Mouse (Mus musculus): Measurements from ENCODE around the gene Dnmt3b. TPM values are rescaled to one million over a fixed set of nuclear protein-coding genes. Genes with fewer than 3 reads are reported as not detected.

The Dnmt3b gene
- 15.7 and 16.5 TPM in 2 replicates for polyA plus RNA-seq (2015; fragmentation: Nextera tagmentation; extraction: Ambion mirVana)

DNA sequence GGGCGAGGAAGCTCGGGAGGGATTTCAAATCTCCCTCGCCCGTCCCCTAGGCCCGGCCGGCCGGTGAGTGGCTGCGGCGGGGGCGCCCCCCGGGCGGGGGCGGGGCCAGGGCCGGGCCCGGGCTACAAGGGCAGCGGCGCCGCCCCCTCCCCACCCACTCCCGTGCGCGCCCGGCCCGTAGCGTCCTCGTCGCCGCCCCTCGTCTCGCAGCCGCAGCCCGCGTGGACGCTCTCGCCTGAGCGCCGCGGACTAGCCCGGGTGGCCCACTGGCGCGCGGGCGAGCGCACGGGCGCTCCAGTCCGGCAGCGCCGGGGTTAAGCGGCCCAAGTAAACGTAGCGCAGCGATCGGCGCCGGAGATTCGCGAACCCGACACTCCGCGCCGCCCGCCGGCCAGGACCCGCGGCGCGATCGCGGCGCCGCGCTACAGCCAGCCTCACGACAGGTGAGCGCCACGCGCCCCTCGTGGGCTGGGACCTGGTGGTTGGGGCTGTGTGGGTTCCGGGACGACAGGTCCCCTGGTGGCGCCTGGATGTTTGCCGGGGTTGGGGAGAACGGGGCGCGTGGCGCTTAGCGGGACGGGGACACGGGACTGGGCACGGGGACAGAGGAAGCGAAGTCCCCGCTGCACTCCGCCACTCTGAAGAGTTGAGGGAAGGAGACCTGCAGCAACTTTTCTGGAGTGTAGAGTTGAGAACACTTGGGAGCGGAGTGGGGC is at the start of gene Dnmt3b:
Gene Dnmt3b (plus strand): TSS at position 153 of the 716 bp plus-strand sequence.
- Histone ChIP-seq H3K9ac (peak within 1 kb of the TSS; percentile 74), H3K27me3 (no peaks in the 10 kb centered on the region), H3K36me3 (no peaks in the 10 kb centered on the region), H3K9me3 (replicated peaks) (no peaks in the 10 kb centered on the region), H3K4me1 (peaks cover 22% of the 10 kb centered on the region), H3K4me2 (peak within 1 kb of the TSS; percentile 96), H3K27ac (0 out of 2 replicates have a peak within 1 kb of the TSS, but pooled peaks have one; percentile 51), H3K4me3 (replicated peaks) (peak within 1 kb of the TSS; percentile 84)
- under 1% methylated on average over 87 of the region's 93 CpGs for WGBS
- peak; percentile 88 for ATAC-seq (replicated peaks; ENCODE audit: low FRiP score)

DNA sequence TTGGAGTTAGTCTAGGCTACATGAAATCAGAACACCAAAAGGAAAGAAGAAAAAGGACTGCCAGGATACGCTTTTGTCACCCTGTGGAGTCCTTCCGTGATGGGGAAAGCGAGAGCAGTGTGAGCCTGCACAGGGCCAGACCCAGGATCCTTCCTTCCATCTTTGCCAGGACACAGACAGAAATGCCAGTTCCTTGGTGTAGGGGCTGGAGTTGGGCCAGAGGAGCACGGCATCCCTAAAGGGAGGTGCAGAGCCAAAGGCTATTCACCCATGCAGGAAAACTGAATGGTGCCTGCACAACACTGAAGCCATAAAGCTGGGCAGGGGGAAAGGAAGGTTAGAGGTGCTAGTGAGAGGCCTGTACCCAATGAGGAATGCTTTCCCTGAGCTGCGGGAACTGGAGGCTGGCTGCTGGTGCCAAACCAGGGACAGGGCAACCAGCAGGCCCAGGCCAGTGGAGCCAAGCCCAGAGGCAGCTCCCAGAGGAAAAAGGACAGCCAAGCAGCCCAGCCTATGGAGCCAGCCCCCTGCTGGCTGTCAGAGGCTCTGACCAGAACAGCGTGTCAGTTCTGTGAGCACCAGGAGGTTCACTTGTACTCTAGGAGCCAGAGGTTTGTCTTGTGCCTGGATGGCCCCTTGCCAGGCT is 49.1 kb upstream of the Dnmt3b start:
- Histone ChIP-seq H3K27ac (peak overlapping the region; percentile 67), H3K4me3 (replicated peaks) (no peak overlapping the region), H3K27me3 (no peaks in the 10 kb centered on the region), H3K36me3 (no peaks in the 10 kb centered on the region), H3K4me1 (peaks cover 24% of the 10 kb centered on the region), H3K9ac (no peak overlapping the region), H3K9me3 (replicated peaks) (no peaks in the 10 kb centered on the region), H3K4me2 (no peak overlapping the region)
- WGBS: 54% methylated on average over 6 of the region's 6 CpGs
- ATAC-seq (replicated peaks; ENCODE audit: low FRiP score): peak; percentile 83

DNA sequence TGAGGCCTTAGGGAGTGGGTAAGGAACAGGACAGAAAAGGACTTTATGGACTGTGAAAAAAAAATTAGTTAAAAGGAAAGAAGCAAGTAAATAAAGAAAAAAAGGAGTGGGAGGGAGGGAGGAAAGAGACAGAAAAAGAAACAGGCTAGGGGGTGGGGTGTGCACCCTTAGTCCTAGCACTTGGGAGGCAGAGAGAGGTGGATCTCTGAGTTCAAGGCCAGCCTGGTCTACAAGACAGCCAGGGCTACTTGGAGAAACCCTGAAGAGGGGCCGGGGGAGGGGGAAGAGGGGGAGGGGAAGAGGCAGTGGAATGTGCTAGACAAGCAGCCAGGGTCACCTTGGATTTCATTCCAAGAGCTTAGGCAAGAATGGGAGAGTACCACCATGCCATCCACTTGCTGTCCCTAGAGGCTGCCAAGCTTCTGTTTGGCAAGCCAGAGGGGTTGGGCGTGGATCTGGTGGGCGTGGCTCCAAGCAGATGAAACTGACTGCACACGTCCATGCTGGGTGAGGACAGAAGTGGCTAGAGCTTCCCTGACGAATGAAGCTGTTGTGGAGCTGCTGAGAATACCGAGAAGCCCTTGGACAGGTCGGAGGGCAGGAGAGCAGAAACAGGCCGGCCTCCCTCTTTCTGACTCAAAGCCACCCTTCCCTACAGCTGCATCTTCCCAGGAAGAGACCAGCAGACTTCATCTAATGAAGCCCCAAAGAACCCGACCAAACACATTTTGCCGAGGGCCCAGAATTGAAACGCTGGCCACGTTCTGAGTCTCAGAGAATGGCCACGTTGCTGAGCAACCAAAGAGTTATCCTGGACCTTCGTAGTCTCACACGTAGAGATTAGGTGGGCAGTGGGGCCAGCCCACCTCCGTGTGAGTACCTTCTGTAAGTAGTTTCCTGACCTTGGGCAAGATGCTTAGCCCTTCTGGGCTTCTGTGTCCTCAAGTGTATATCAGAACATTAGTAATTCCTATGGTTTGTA is 48.3 kb upstream of the Dnmt3b start:
- peak; percentile 50; the same call in 1 of the 2 replicates for ATAC-seq (replicated peaks; ENCODE audit: low FRiP score)
- Histone ChIP-seq H3K27ac (peak overlapping the region; percentile 67), H3K4me2 (no peak overlapping the region)

DNA sequence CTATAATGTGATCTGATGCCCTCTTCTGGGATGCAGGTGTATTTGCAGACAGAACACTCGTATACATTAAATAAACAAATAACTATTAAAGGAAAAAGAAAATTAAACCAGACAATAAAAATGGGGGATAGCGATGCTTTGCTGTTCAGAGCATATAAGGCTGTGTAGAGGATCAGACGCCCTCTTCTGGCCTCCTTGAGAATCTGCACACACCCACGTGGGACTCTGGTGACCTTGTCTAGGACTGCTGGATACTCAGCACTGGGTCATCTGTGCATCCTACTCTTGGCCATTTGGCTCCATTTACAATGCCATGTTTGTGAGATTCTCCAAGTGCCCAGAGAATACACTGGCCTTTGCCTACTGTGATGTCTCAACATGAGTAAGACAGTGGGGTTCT is 45.5 kb upstream of the Dnmt3b start:
- Histone ChIP-seq H3K4me1 (peaks cover 18% of the 10 kb centered on the region), H3K27me3 (no peaks in the 10 kb centered on the region), H3K9me3 (replicated peaks) (no peaks in the 10 kb centered on the region), H3K4me3 (replicated peaks) (no peak overlapping the region), H3K36me3 (no peaks in the 10 kb centered on the region), H3K9ac (no peak overlapping the region), H3K27ac (no peak overlapping the region), H3K4me2 (no peak overlapping the region)
- ATAC-seq (replicated peaks; ENCODE audit: low FRiP score): no peak
- 29% methylated on average over 4 of the region's 4 CpGs for WGBS

More for the DNA sequence above, 48.3 kb upstream of the Dnmt3b start:
- H3K36me3 ChIP-seq: no peaks in the 10 kb centered on the region
- no peak overlapping the region for H3K9ac ChIP-seq
- 70% methylated on average over 16 of the region's 16 CpGs for WGBS
- H3K9me3 ChIP-seq (replicated peaks): no peaks in the 10 kb centered on the region
- no peaks in the 10 kb centered on the region for H3K27me3 ChIP-seq
- H3K4me1 ChIP-seq: peaks cover 24% of the 10 kb centered on the region
- H3K4me3 ChIP-seq (replicated peaks): no peak overlapping the region

DNA sequence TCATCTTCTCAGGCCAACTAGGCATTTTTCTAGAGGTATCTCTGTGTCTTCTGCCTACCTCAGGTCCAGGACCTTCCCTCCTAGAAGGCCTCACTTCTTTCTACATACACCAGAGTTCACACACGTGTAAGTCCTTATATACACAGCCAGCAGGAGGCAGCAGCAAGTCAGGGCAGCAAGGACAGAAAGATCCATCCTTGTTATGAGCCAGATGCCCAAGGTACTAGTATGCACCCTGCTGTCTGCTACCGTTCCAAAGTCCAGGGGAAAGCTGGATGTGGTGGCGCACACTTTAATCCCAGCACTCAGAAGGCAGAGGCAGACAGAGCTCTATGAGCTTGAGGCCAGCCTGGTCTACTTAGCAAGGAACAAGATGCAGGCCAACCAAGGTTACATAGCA is 42.8 kb upstream of the Dnmt3b start:
- no peaks in the 10 kb centered on the region for H3K36me3 ChIP-seq
- no peaks in the 10 kb centered on the region for H3K27me3 ChIP-seq
- no peak overlapping the region for H3K27ac ChIP-seq
- WGBS: 88% methylated on average over 3 of the region's 3 CpGs
- ATAC-seq (replicated peaks; ENCODE audit: low FRiP score): no peak
- H3K4me1 ChIP-seq: peaks cover 26% of the 10 kb centered on the region
- no peaks in the 10 kb centered on the region for H3K9me3 ChIP-seq (replicated peaks)
- no peak overlapping the region for H3K9ac ChIP-seq
- H3K4me3 ChIP-seq (replicated peaks): no peak overlapping the region
- H3K4me2 ChIP-seq: no peak overlapping the region

DNA sequence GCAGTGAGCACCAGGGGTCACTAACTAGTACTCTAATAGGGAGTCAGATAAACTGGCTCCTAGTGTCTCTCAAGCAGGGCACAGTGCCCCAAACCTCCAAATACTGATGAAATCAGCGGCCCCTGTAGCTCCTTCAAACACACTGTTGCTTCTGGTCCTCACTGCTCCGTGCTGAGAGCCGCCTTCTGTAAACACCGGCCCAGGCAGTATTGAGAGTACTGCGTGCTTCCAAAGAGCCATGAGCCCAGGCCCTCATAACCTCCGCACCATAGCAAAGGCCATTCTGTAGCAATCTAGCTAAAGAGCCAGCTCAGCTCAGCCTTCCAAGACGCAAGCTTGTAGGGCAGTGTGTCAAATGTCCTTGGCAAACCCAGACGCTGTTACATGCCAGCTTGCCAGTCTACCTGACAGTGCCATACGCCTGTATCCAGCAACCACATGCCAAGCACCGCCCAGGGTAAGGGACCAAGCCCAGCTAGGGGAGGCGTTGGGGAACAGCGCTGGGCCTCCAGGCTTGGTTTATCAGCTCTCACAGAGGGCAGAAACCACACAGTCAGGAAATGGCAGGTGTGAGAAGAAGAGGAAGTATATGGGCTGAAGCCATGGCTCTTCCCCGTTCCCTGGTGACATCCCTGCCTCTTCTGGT is 41.3 kb upstream of the Dnmt3b start:
- Histone ChIP-seq H3K36me3 (no peaks in the 10 kb centered on the region), H3K4me1 (peaks cover 33% of the 10 kb centered on the region), H3K9me3 (replicated peaks) (no peaks in the 10 kb centered on the region), H3K4me3 (replicated peaks) (no peak overlapping the region), H3K27ac (no peak overlapping the region), H3K27me3 (no peaks in the 10 kb centered on the region), H3K9ac (no peak overlapping the region), H3K4me2 (no peak overlapping the region)
- ATAC-seq (replicated peaks; ENCODE audit: low FRiP score): no peak; the same call in 1 of the 2 replicates
- WGBS: 85% methylated on average over 13 of the region's 13 CpGs

DNA sequence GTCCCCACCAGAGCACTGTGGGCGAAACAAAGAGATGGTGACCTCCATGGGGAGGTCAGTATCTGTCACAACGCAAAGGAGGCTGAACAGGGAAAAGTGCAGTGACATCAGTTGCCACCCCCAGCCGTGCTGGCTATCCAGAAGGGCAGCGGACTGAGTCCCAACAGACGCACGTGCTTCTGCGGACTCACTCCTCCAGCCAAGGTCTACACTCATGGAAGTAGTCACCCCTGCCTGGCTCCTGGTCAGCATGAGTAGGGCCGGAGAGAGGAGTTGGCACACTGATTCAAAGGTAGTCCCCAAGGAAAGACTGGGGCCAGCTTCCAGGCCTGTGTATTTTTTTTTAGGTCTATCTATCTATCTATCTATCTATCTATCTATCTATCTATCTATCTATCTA is 40.2 kb upstream of the Dnmt3b start:
- Histone ChIP-seq H3K9me3 (replicated peaks) (no peaks in the 10 kb centered on the region), H3K9ac (no peak overlapping the region), H3K4me3 (replicated peaks) (no peak overlapping the region), H3K4me1 (peaks cover 36% of the 10 kb centered on the region), H3K27ac (no peak overlapping the region), H3K4me2 (no peak overlapping the region), H3K27me3 (no peaks in the 10 kb centered on the region), H3K36me3 (no peaks in the 10 kb centered on the region)
- ATAC-seq (replicated peaks; ENCODE audit: low FRiP score): no peak
- WGBS: 65% methylated on average over 8 of the region's 8 CpGs

DNA sequence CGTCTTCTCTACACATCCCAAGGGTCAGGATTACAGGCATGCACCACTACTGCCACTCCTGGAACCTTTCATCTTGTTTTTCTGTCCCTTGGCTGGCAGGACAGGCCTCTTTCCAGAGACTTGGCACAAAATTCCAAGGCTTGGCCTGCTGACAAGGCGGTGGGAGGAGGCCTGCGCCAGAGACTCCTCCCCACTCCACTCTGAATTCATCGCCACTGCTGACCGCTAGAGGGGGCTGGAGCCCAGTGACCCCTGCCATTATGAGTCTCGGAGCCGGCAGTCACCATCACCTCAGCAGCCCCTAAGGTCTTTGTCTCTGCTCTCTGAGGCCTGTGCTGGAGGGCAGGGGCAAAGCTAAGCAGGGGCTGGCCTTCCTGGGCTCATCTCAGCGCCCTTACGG is 39.7 kb upstream of the Dnmt3b start:
- WGBS: 14% methylated on average over 9 of the region's 9 CpGs
- Histone ChIP-seq H3K4me1 (peaks cover 36% of the 10 kb centered on the region), H3K4me3 (replicated peaks) (no peak overlapping the region), H3K36me3 (no peaks in the 10 kb centered on the region), H3K27ac (no peak overlapping the region), H3K27me3 (no peaks in the 10 kb centered on the region), H3K4me2 (0 out of 2 replicates have a peak overlapping the region, but pooled peaks have one; percentile 14), H3K9ac (no peak overlapping the region), H3K9me3 (replicated peaks) (no peaks in the 10 kb centered on the region)
- ATAC-seq (replicated peaks; ENCODE audit: low FRiP score): peak; percentile 80

DNA sequence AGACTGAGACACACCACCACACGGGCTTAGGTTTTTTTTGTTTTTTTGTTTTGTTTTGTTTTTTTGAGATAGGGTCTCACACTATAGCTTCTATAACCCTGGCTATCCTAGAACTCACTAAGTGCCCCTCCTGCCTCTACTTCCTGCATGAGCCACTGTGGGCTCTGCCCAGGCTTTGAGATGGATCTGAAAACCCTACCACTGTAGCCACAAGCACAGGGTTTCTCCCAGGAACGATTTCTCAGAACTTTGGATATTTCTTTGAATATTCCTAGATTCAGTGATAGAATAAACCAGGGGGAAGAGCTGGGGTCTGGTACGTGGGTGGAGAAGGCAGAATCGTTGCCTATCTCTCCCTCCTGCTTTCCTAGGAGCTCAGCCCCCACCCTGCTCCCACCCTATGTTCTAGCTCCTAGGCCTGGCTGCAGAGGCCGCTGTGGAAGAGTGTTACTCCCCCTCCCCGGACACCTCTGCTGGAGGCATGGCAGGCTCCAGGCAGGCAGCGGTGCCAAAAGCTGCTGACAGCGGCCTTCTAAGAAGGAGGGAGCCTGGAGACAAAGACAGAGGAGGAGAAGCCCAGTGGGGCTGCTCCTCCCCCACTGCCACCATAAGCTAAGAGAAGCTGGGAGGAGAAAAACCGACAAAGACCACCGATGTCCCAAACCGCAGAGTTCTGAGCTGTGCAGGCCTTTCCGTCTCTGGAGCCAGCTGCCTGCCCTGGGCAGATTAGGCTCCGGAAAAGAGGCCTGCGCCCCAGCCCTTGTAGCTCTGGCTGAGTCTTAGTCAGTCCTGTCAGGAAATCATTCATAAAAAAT is 38.6 kb upstream of the Dnmt3b start:
- WGBS: 23% methylated on average over 14 of the region's 14 CpGs

DNA sequence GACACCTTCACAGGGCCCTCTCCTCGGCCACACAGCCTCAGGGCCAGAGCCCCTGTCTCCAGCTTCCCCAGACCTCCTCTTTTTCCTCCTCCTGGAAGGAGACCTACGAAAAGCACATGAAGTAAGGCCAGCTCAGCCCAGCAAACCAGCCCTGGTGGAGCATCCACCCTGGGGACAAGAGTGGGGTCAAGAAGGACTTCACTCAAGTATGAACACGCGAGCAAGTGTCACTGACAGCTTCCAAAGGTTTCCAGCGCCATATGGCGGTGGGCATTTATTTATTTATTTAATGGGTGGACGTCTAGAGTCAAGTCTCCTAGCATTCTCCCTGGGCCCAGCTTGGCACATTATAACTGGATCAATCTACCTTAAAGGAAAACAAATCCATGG is 38.0 kb upstream of the Dnmt3b start:
- WGBS: 65% methylated on average over 7 of the region's 7 CpGs
- 0 out of 2 replicates have a peak overlapping the region, but pooled peaks have one; percentile 18 for H3K9ac ChIP-seq
- H3K27ac ChIP-seq: peak overlapping the region; percentile 80
- peaks cover 5% of the 10 kb centered on the region; the same call in 1 of the 2 replicates for H3K36me3 ChIP-seq
- no peaks in the 10 kb centered on the region for H3K9me3 ChIP-seq (replicated peaks)
- no peaks in the 10 kb centered on the region for H3K27me3 ChIP-seq
- no peak overlapping the region for H3K4me2 ChIP-seq
- no peak overlapping the region for H3K4me3 ChIP-seq (replicated peaks)
- no peak for ATAC-seq (replicated peaks; ENCODE audit: low FRiP score)
- H3K4me1 ChIP-seq: peaks cover 36% of the 10 kb centered on the region

More for the DNA sequence above, 38.6 kb upstream of the Dnmt3b start:
- peak overlapping the region; percentile 80 for H3K27ac ChIP-seq
- peak; percentile 47 for ATAC-seq (replicated peaks; ENCODE audit: low FRiP score)
- H3K9ac ChIP-seq: 0 out of 2 replicates have a peak overlapping the region, but pooled peaks have one; percentile 18
- H3K36me3 ChIP-seq: peaks cover 5% of the 10 kb centered on the region; the same call in 1 of the 2 replicates
- H3K27me3 ChIP-seq: no peaks in the 10 kb centered on the region
- no peaks in the 10 kb centered on the region for H3K9me3 ChIP-seq (replicated peaks)
- no peak overlapping the region for H3K4me3 ChIP-seq (replicated peaks)
- H3K4me1 ChIP-seq: peaks cover 36% of the 10 kb centered on the region
- no peak overlapping the region for H3K4me2 ChIP-seq
